Mouse (Mus musculus) monocyte, adult 5-6 weeks (primary cell): Measurements from ENCODE around the gene Pifo. TPM values are rescaled to one million over a fixed set of nuclear protein-coding genes. Genes with fewer than 3 reads are reported as not detected.

ENCODE experiments used
- ATAC-seq: fragments of 153-309, 156-312 bp; replicated peaks from 2 replicates; pipeline ENCODE4 v1.8.0; 2017; ENCODE audit warnings: mild to moderate bottlenecking; ENCODE audit not compliant: low TSS enrichment, insufficient number of reproducible peaks, severe bottlenecking, poor library complexity, low FRiP score
- total RNA-seq: library from RNA; stranded (forward); fragments of 200-1000, 200-491, 200-594 nt; gene quantifications from 3 replicates; pipeline ENCODE4 v1.2.3, GENCODE M21; 2017

Pifo gene
- total RNA-seq, 1 experiment from 2014 or later: not detected

DNA sequence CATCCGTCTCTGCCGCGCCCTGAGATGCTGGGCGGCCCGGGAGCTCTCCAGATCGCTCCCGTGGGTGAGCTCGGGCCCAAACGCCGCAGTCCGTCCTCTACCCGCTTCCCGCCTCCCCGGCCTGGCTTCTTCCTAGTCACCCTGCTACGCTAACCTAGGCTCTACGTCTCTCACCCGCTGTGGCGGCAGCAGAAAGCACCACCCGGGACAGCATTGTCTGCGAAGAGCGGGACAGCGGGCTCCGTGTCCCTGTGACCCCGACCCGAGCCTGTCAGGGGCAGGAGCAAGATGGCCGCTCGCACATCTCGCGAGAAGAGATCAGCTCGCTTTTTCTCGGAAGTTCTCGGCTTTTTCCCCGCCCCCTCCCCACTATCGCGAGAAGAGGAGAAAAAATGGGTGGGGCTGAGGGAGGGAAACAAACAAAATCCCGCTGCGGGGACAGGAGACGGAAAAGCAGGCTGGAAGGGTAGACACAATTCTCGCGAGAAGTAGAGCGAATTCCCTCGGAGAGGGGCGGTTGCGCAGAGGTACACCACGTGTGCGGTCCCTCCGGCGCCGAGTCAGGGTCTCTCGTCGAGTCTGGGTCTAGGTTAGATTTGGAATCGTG is 55.4 kb downstream of the Pifo start, which contains the start of gene Wdr77:
Wdr77 (plus strand) TSS at position 396 of the 607 bp plus-strand sequence.
- peak; percentile 91 for ATAC-seq

DNA sequence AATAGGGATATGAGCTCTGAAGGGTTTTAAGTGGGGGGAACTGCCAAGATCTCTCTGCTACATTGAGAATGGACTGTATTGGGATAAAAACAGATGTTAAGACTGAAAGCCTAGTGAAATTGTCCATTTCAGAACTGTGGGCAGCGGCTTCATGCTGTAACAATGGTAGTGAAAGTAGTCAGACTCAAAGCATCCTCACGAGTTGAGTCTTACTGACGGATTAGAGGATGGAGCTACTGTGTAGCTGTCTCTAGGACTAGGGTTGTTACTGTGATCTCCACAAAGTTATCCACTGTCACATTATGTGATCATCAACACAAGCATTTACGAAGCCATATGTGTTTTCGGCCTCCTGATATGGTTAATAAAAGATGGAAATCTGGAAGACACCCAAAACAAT is 56.2 kb downstream of the Pifo start:
- no peak for ATAC-seq

DNA sequence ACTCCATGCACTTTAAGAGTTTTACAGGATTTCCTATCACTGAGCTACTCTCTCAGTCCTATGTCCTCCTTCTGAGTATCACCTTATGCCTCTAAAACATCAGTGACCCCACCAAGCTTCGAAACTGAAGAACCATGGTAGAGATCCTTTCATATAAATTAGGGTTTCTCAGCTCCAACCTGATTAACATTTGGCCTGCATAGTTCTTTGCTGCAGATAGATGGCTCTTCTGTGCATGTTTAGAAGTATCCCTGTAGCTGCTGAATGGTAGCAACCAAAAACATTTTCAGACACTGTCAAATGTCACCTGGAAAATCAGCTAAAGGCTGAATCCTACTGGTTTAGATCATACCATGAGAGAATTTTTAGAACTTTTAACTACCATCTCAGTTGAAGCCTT is 57.2 kb downstream of the Pifo start:
- no peak for ATAC-seq

DNA sequence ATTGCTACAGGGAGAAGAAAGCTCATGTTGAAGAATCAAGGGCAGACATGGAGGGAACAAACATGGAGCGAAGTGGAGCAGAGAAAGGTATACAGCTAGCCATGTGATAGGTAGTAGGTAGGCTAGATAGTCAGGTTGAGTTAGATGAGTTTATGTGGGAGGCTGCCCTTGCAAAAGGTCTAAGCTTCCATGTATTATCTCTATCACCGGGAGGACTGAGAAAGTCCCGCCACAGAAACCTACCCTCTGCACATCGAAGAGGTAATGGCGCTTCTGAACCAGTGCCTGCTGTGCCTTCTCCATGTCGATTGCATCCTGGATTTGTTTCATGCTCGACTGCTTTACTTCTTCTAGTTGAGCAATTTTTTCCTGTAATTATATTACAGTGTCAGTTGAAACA is 63.1 kb downstream of the Pifo start:
- ATAC-seq: no peak

Other genes with a start within 250 kb of the Pifo start
- gene Rap1a, start 213.3 kb downstream of the Pifo start, total RNA-seq: 424 to 819 TPM (median 731 TPM) in 3 replicates
- 5.1 to 7.1 TPM in 2 of 3 replicates, not detected in the other for gene Adora3, start 143.8 kb downstream of the Pifo start, total RNA-seq
- gene Tmigd3, start 143.7 kb downstream of the Pifo start, total RNA-seq: 0.39 to 3.4 TPM (median 2.0 TPM) in 3 replicates
- 39.0 to 51.7 TPM (median 50.2 TPM) in 3 replicates for gene I830077J02Rik, start 82.0 kb downstream of the Pifo start, total RNA-seq
- 10.7 to 20.3 TPM (median 12.9 TPM) in 3 replicates for gene Wdr77, start 55.3 kb downstream of the Pifo start, total RNA-seq
- 316 to 456 TPM (median 356 TPM) in 3 replicates for gene Atp5f1, start 54.5 kb downstream of the Pifo start, total RNA-seq
- 0.95 to 3.8 TPM (median 2.4 TPM) in 3 replicates for gene Ovgp1, start 40.9 kb downstream of the Pifo start, total RNA-seq
- 1.1 to 4.9 TPM in 2 of 3 replicates, not detected in the other for gene Chil5, start 18.2 kb upstream of the Pifo start, total RNA-seq
- not detected in 3 replicates for gene Chia1, start 98.6 kb upstream of the Pifo start, total RNA-seq
- gene Chil3, start 152.9 kb upstream of the Pifo start, total RNA-seq: 20.3 to 46.6 TPM (median 38.3 TPM) in 3 replicates
- not detected in 3 replicates for gene Chil4, start 204.9 kb upstream of the Pifo start, total RNA-seq